Mouse (Mus musculus) inflammation-experienced regulatory T-cells, adult 16 weeks (primary cell): ENCODE results near the gene Defa37. TPM values are rescaled to one million over a fixed set of nuclear protein-coding genes. Genes with fewer than 3 reads are reported as not detected.

Experiments
- polyA plus RNA-seq: library from polyadenylated mRNA; unstranded; fragments of 100-300 nt; shearing (Covaris generic); gene quantifications from one replicate; pipeline ENCODE4 v1.2.1, GENCODE M21; 2017

Gene Defa37
- polyA plus RNA-seq = not detected

DNA sequence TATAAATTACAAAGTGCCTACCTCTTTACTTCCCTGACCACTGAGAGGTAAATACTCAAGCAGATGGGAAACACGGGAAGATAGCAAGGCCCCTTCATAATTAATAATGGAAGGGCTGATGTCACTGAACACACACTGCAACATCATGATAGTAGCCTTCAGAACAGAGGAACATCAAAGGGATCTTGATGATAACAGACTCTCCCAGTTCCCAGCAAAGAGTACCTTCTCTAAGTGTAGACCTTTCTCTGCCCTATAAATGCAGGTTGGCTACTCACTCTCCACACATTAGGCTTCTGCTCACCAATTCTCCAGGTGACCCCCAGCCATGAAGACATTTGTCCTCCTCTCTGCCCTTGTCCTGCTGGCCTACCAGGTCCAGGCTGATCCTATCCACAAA is at the start of gene Defa37:
Gene Defa37 (plus strand): TSS at position 301 of the 400 bp plus-strand sequence.

GRCm38 (mm10) chr8:21528732-21529131 is 36.5 kb upstream of the Defa37 start, which contains the start of gene Defa32:
Gene Defa32, plus strand, starts transcription at chr8:21529032.

GRCm38 (mm10) chr8:21582706-21583105 is 17.5 kb downstream of the Defa37 start, which contains the start of gene Defa28:
Gene Defa28, plus strand, starts transcription at chr8:21583006.

GRCm38 (mm10) chr8:21594408-21594807 is 29.2 kb downstream of the Defa37 start, which contains the start of gene Gm7861:
Gene Gm7861, minus strand, starts transcription at chr8:21594508.

Other genes with a start within 250 kb of the Defa37 start
- gene Defa27, start 249.8 kb upstream of the Defa37 start, polyA plus RNA-seq = not detected
- not detected for gene Defa29, start 238.4 kb upstream of the Defa37 start, polyA plus RNA-seq
- not detected for gene Defa2, start 186.9 kb upstream of the Defa37 start, polyA plus RNA-seq
- not detected for gene Defa33, start 173.6 kb upstream of the Defa37 start, polyA plus RNA-seq
- not detected for gene Defa36, start 138.0 kb upstream of the Defa37 start, polyA plus RNA-seq
- not detected for gene Gm7849, start 108.8 kb upstream of the Defa37 start, polyA plus RNA-seq
- gene Defa20, start 56.1 kb upstream of the Defa37 start, polyA plus RNA-seq = not detected
- not detected for gene Defa32, start 36.4 kb upstream of the Defa37 start, polyA plus RNA-seq
- not detected for gene Defa28, start 17.6 kb downstream of the Defa37 start, polyA plus RNA-seq
- not detected for gene Gm7861, start 29.1 kb downstream of the Defa37 start, polyA plus RNA-seq
- gene Defa26, start 52.8 kb downstream of the Defa37 start, polyA plus RNA-seq = not detected
- not detected for gene Defa17, start 90.4 kb downstream of the Defa37 start, polyA plus RNA-seq
- gene Defa34, start 100.4 kb downstream of the Defa37 start, polyA plus RNA-seq = not detected
- gene AY761184, start 138.3 kb downstream of the Defa37 start, polyA plus RNA-seq = not detected
- gene Defa24, start 169.1 kb downstream of the Defa37 start, polyA plus RNA-seq = not detected